Mouse (Mus musculus) E14TG2a.4 (cell line): ENCODE measurements at regions not wholly inside any gene's neighbourhood (a gene's known extent, or its start where the extent isn't known, plus 50 kb on each side); places are given as distances from the start of the nearest gene placed in this dataset.

ENCODE experiments used
- CTCF ChIP-seq: conservative IDR thresholded peaks from 2 replicates; pipeline ENCODE4 v1.5.1; 2014; ENCODE audit warnings: low read length
- POU5F1 ChIP-seq: IDR thresholded peaks from 2 replicates; pipeline ENCODE4 v1.6.1; 2014; ENCODE audit warnings: low read length, borderline replicate concordance

GRCm38 (mm10) chr10:111637084-111637735, 131.1 kb downstream of the Phlda1 start:
- TF ChIP-seq CTCF = no peak
- TF ChIP-seq POU5F1 = no peak
